Comparison of ENCODE assay signal across 12 mouse cellular contexts in the genomic region with DNA sequence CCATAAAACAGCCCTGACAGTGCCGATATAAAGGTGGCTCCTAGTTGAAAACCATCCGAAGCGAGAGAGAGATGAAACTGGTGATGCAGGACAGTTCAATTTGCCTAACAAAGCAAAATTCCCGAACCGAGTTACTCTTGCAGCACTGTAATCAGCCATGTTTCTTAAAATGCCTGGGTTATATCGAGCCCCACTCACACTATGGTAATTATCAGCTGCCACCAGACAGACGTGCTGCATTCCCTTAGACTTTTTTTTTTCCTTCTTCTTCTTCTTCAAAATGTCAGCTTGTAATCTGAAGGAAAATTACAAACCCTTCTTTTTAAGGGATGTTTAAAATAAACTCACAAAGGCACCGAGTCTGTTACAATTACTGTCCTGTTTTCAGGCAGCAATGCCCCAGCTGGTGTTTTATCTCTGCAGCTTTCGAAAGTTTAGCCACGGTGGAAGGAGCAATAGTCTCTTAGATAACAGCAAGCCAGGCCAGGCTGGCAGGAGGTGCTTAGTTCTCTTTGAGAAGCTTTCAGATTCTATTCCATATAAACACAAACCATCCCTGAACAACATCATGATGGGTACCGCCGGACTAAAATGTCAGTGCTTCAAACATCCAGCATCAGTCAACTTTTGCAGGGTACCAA.
DNase-seq lines count a peak whose midpoint lies in the region; ATAC-seq and TF ChIP-seq lines count a peak whose summit lies in the region.
"Had no signal": no experiment of that assay in that cellular context is flagged by ENCODE, and none has a peak within 500 bp of the region (broad histone marks: within the 10 kb centered on the region; RNA-seq: fewer than 3 reads in every experiment).

No protein-coding gene starts in this region.

- no peaks in the 10 kb centered on the region for H3K9me3 ChIP-seq in heart, postnatal 0 days (replicated peaks; ENCODE audit: control insufficient read depth, low read length)
- no peaks in the 10 kb centered on the region for H3K9me3 ChIP-seq in midbrain, embryonic 15.5 days
- no peaks in the 10 kb centered on the region for H3K9me3 ChIP-seq in midbrain, embryonic 16.5 days (replicated peaks; ENCODE audit: control insufficient read depth, low read length, poor library complexity, severe bottlenecking)
- no peaks in the 10 kb centered on the region for H3K9me3 ChIP-seq in intestine, postnatal 0 days (ENCODE audit: control insufficient read depth)
- H3K9me3 ChIP-seq: forebrain, embryonic 12.5 days had no signal

- no peak for TF ChIP-seq CTCF in heart, postnatal 0 days (IDR thresholded peaks at IDR 0.05; ENCODE audit: low read depth)
- TF ChIP-seq CTCF in intestine, postnatal 0 days (IDR thresholded peaks at IDR 0.05; ENCODE audit: low read depth), result no peak
- no peak for TF ChIP-seq CTCF in olfactory bulb, adult 2 months (IDR thresholded peaks at IDR 0.05; ENCODE audit: insufficient read depth, low read depth, low read length)

- no peaks in the 10 kb centered on the region for H3K36me3 ChIP-seq in heart, postnatal 0 days (replicated peaks; ENCODE audit: control insufficient read depth, insufficient read depth, low read length)
- no peaks in the 10 kb centered on the region for H3K36me3 ChIP-seq in midbrain, embryonic 15.5 days (replicated peaks)
- H3K36me3 ChIP-seq in midbrain, embryonic 16.5 days (ENCODE audit: control insufficient read depth, insufficient read depth, low read length), result no peaks in the 10 kb centered on the region
- no peaks in the 10 kb centered on the region for H3K36me3 ChIP-seq in intestine, postnatal 0 days (ENCODE audit: control insufficient read depth, insufficient read depth)
- H3K36me3 ChIP-seq: forebrain, embryonic 12.5 days had no signal

- TF ChIP-seq EP300 in heart, postnatal 0 days (IDR thresholded peaks at IDR 0.05; ENCODE audit: low read depth), result no peak

- no peak for TF ChIP-seq POLR2A in olfactory bulb, adult 2 months (IDR thresholded peaks at IDR 0.05; ENCODE audit: insufficient read depth, low read depth, low read length)

- 17% methylated on average over 12 of the region's 12 CpGs for WGBS in heart, postnatal 0 days
- WGBS in midbrain, embryonic 15.5 days, result 65% methylated on average over 12 of the region's 12 CpGs
- WGBS in midbrain, embryonic 16.5 days, result 65% methylated on average over 12 of the region's 12 CpGs
- WGBS in intestine, postnatal 0 days, result 32% methylated on average over 12 of the region's 12 CpGs
- WGBS in olfactory bulb, adult 2 months, result 25% methylated on average over 12 of the region's 12 CpGs

- no peaks in the 10 kb centered on the region for H3K4me1 ChIP-seq in heart, postnatal 0 days (ENCODE audit: control insufficient read depth, insufficient read depth)
- no peaks in the 10 kb centered on the region for H3K4me1 ChIP-seq in midbrain, embryonic 15.5 days
- H3K4me1 ChIP-seq in midbrain, embryonic 16.5 days (ENCODE audit: control insufficient read depth, insufficient read depth, low read length), result no peaks in the 10 kb centered on the region
- no peaks in the 10 kb centered on the region for H3K4me1 ChIP-seq in intestine, postnatal 0 days (replicated peaks; ENCODE audit: control insufficient read depth, insufficient read depth, low read length)
- no peaks in the 10 kb centered on the region for H3K4me1 ChIP-seq in olfactory bulb, adult 2 months (ENCODE audit: control insufficient read depth, insufficient read depth, low read length)
- H3K4me1 ChIP-seq: forebrain, embryonic 12.5 days had no signal

- H3K9ac ChIP-seq in heart, postnatal 0 days (replicated peaks; ENCODE audit: low read depth, low read length), result no peak overlapping the region
- H3K9ac ChIP-seq in midbrain, embryonic 15.5 days, result no peak overlapping the region
- no peak overlapping the region for H3K9ac ChIP-seq in midbrain, embryonic 16.5 days (ENCODE audit: low read depth, low read length)
- H3K9ac ChIP-seq in intestine, postnatal 0 days (ENCODE audit: low read depth, low read length), result no peak overlapping the region
- H3K9ac ChIP-seq: forebrain, embryonic 12.5 days had no signal

- DNase-seq in heart, postnatal 0 days (ENCODE audit: low spot score), result no peak
- no peak for DNase-seq in heart, adult 9 months (ENCODE audit: low spot score in 2 of 2)
- DNase-seq in right cerebral cortex, postnatal 36 days (ENCODE audit: low spot score in 2 of 2), result no peak
- DNase-seq in spleen, postnatal 36 days (ENCODE audit: low spot score in 2 of 2), result no peak
- DNase-seq: adrenal gland, postnatal 25 days; thymus, postnatal 14 days had no signal

- H3K27ac ChIP-seq in heart, postnatal 0 days (ENCODE audit: low read depth), result no peak overlapping the region
- no peak overlapping the region for H3K27ac ChIP-seq in midbrain, embryonic 15.5 days
- H3K27ac ChIP-seq in midbrain, embryonic 16.5 days (ENCODE audit: low read length), result no peak overlapping the region
- H3K27ac ChIP-seq in intestine, postnatal 0 days (ENCODE audit: low read depth, low read length), result peak overlapping the region; percentile 5; the same call in 1 of the 2 replicates
- peak overlapping the region; percentile 87; the same call in 1 of the 2 replicates for H3K27ac ChIP-seq in olfactory bulb, adult 2 months (ENCODE audit: insufficient read depth, low read depth, low read length)
- H3K27ac ChIP-seq: forebrain, embryonic 12.5 days had no signal

- H3K4me3 ChIP-seq in heart, postnatal 0 days (ENCODE audit: low read depth, low read length), result peak overlapping the region; percentile 21
- no peak overlapping the region for H3K4me3 ChIP-seq in midbrain, embryonic 15.5 days
- H3K4me3 ChIP-seq in midbrain, embryonic 16.5 days (ENCODE audit: low read depth, low read length), result no peak overlapping the region
- no peak overlapping the region for H3K4me3 ChIP-seq in intestine, postnatal 0 days (ENCODE audit: low read depth, low read length)
- H3K4me3 ChIP-seq in olfactory bulb, adult 2 months (ENCODE audit: insufficient read depth, low read depth, low read length), result no peak overlapping the region
- H3K4me3 ChIP-seq: forebrain, embryonic 12.5 days; myocyte had no signal

- no peak; the same call in 1 of the 2 replicates for ATAC-seq in heart, postnatal 0 days (ENCODE audit: insufficient read depth, low read depth)
- ATAC-seq in midbrain, embryonic 15.5 days (replicated peaks), result peak; percentile 54; the same call in 1 of the 2 replicates
- no peak for ATAC-seq in midbrain, embryonic 16.5 days
- no peak for ATAC-seq in intestine, postnatal 0 days

- H3K4me2 ChIP-seq in heart, postnatal 0 days (ENCODE audit: low read depth, low read length), result peak overlapping the region; percentile 54
- H3K4me2 ChIP-seq in midbrain, embryonic 15.5 days, result no peak overlapping the region
- no peak overlapping the region for H3K4me2 ChIP-seq in midbrain, embryonic 16.5 days (ENCODE audit: low read length)
- H3K4me2 ChIP-seq in intestine, postnatal 0 days (replicated peaks; ENCODE audit: low read depth), result peak overlapping the region; percentile 45
- H3K4me2 ChIP-seq: forebrain, embryonic 12.5 days had no signal

- H3K27me3 ChIP-seq in heart, postnatal 0 days (ENCODE audit: control insufficient read depth, insufficient read depth, low read length), result no peaks in the 10 kb centered on the region
- no peaks in the 10 kb centered on the region for H3K27me3 ChIP-seq in midbrain, embryonic 15.5 days (replicated peaks)
- H3K27me3 ChIP-seq in midbrain, embryonic 16.5 days (ENCODE audit: control insufficient read depth, insufficient read depth, low read depth, low read length), result no peaks in the 10 kb centered on the region
- no peaks in the 10 kb centered on the region for H3K27me3 ChIP-seq in intestine, postnatal 0 days (replicated peaks; ENCODE audit: control insufficient read depth, insufficient read depth, low read length)
- H3K27me3 ChIP-seq: forebrain, embryonic 12.5 days had no signal

Comparison
In these comparisons a context has a peak if more than half of its experiments do, and no peak if none do; other contexts are left out.
1. H3K27ac ChIP-seq: peak in intestine, postnatal 0 days (single experiment) and olfactory bulb, adult 2 months (single experiment); none in heart, postnatal 0 days (single experiment), midbrain, embryonic 15.5 days (single experiment) and midbrain, embryonic 16.5 days (single experiment).
2. H3K4me2 ChIP-seq: peak in heart, postnatal 0 days (single experiment) and intestine, postnatal 0 days (single experiment); none in midbrain, embryonic 15.5 days (single experiment) and midbrain, embryonic 16.5 days (single experiment).